In genomic region chr8:60949859-60950258, GRCm38 (mm10) we compare ENCODE assay signal across 14 mouse cellular contexts. TPM values are rescaled to one million over a fixed set of nuclear protein-coding genes. Genes with fewer than 3 reads are reported as not detected.
DNase-seq lines count a peak whose midpoint lies in the region; ATAC-seq and TF ChIP-seq lines count a peak whose summit lies in the region.
"Had no signal": no experiment of that assay in that cellular context is flagged by ENCODE, and none has a peak within 500 bp of the region (broad histone marks: within the 10 kb centered on the region; RNA-seq: fewer than 3 reads in every experiment).

No protein-coding gene starts in this region.

- peak overlapping the region; percentile 20 for H3K4me2 ChIP-seq in heart, embryonic 12.5 days
- peak overlapping the region; percentile 35 for H3K4me2 ChIP-seq in liver, embryonic 14.5 days (ENCODE audit: low read depth)
- H3K4me2 ChIP-seq: lung, embryonic 15.5 days; neural tube, embryonic 15.5 days had no signal

- TF ChIP-seq EP300 in MEL (IDR thresholded peaks at IDR 0.05; ENCODE audit: low read depth in 1 of 2, low read length in 2 of 2), result peak; percentile 87 to 91
- TF ChIP-seq EP300 in liver, embryonic 14.5 days (IDR thresholded peaks at IDR 0.05; ENCODE audit: low read depth), result no peak

- H3K27ac ChIP-seq in heart, embryonic 12.5 days (ENCODE audit: poor library complexity, severe bottlenecking), result no peak overlapping the region
- H3K27ac ChIP-seq in MEL (ENCODE audit: control insufficient read depth, low read depth, low read length), result peak overlapping the region; percentile 53
- peak overlapping the region; percentile 43 for H3K27ac ChIP-seq in liver, embryonic 14.5 days
- H3K27ac ChIP-seq: lung, embryonic 15.5 days; midbrain, embryonic 10.5 days; neural tube, embryonic 15.5 days had no signal

- WGBS in heart, embryonic 12.5 days, result 33% methylated on average over 4 of the region's 4 CpGs
- 32% methylated on average over 4 of the region's 4 CpGs for WGBS in liver, embryonic 14.5 days (ENCODE audit: insufficient replicate concordance)

- no peak for DNase-seq in heart, postnatal 4 days
- peak; percentile 85 for DNase-seq in MEL (ENCODE audit: low read depth, low spot score)
- peak; percentile 55 for DNase-seq in brain, adult 2 months (ENCODE audit: low read depth, low spot score)
- no peak for DNase-seq in liver, embryonic 14.5 days (ENCODE audit: low read depth in 3 of 3, low spot score in 3 of 3)
- no peak for DNase-seq in right cerebral cortex, postnatal 14 days
- no peak for DNase-seq in testis, postnatal 14 days (ENCODE audit: low spot score)
- DNase-seq: cerebellum, adult 9-10 months; embryo, embryonic 11 days; kidney, postnatal 10 days; left cerebral cortex, postnatal 4 days had no signal

- H3K9ac ChIP-seq in heart, embryonic 12.5 days, result 0 out of 2 replicates have a peak overlapping the region, but pooled peaks have one; percentile 15
- no peak overlapping the region for H3K9ac ChIP-seq in MEL (ENCODE audit: control insufficient read depth, low read depth, low read length, poor library complexity, severe bottlenecking)
- peak overlapping the region; percentile 29 for H3K9ac ChIP-seq in liver, embryonic 14.5 days (replicated peaks)
- H3K9ac ChIP-seq: lung, embryonic 15.5 days; neural tube, embryonic 15.5 days had no signal

- no peak for TF ChIP-seq CTCF in MEL (IDR thresholded peaks at IDR 0.05 in 2 of 3, conservative IDR thresholded peaks at IDR 0.05 in 1 of 3; ENCODE audit: control insufficient read depth in 1 of 3, insufficient read depth in 1 of 3, low read depth in 2 of 3, low read length in 3 of 3, poor library complexity in 1 of 3, severe bottlenecking in 1 of 3)
- TF ChIP-seq CTCF in liver, embryonic 14.5 days (IDR thresholded peaks at IDR 0.05; ENCODE audit: low read depth), result no peak

- peaks cover 13% of the 10 kb centered on the region for H3K4me1 ChIP-seq in heart, embryonic 12.5 days (replicated peaks)
- peaks cover 12 to 32% of the 10 kb centered on the region in 2 experiments for H3K4me1 ChIP-seq in MEL (ENCODE audit: control insufficient read depth in 1 of 2, insufficient read depth in 2 of 2, low read length in 2 of 2)
- H3K4me1 ChIP-seq in liver, embryonic 14.5 days (replicated peaks; ENCODE audit: control insufficient read depth in 2 of 2, insufficient read depth in 2 of 2, low read length in 1 of 2), result peaks cover 24 to 25% of the 10 kb centered on the region in 2 experiments

- ATAC-seq in heart, embryonic 12.5 days (ENCODE audit: insufficient number of reproducible peaks, low FRiP score), result no peak
- ATAC-seq in liver, embryonic 14.5 days (ENCODE audit: insufficient read depth), result no peak

- no peaks in the 10 kb centered on the region for H3K9me3 ChIP-seq in heart, embryonic 12.5 days (replicated peaks)
- no peaks in the 10 kb centered on the region for H3K9me3 ChIP-seq in MEL (replicated peaks; ENCODE audit: insufficient read depth, low read length)
- H3K9me3 ChIP-seq in liver, embryonic 14.5 days (ENCODE audit: control insufficient read depth, low read length), result no peaks in the 10 kb centered on the region
- H3K9me3 ChIP-seq: lung, embryonic 15.5 days; midbrain, embryonic 10.5 days; neural tube, embryonic 15.5 days had no signal

- peaks cover 39% of the 10 kb centered on the region for H3K79me2 ChIP-seq in MEL (ENCODE audit: control insufficient read depth, insufficient read depth, low read length, poor library complexity)

- no peak overlapping the region for H3K4me3 ChIP-seq in heart, embryonic 12.5 days
- H3K4me3 ChIP-seq in MEL (ENCODE audit: control insufficient read depth in 1 of 2, insufficient read depth in 1 of 2, low read depth in 2 of 2, low read length in 2 of 2), result no peak overlapping the region
- no peak overlapping the region for H3K4me3 ChIP-seq in liver, embryonic 14.5 days (ENCODE audit: insufficient read depth in 1 of 2, low read depth in 2 of 2, low read length in 2 of 2)
- H3K4me3 ChIP-seq: lung, embryonic 15.5 days; midbrain, embryonic 10.5 days; neural tube, embryonic 15.5 days had no signal

- no peaks in the 10 kb centered on the region for H3K36me3 ChIP-seq in heart, embryonic 12.5 days
- peaks cover 0 to 43% of the 10 kb centered on the region in 2 experiments for H3K36me3 ChIP-seq in MEL (ENCODE audit: control insufficient read depth in 1 of 2, insufficient read depth in 2 of 2, low read length in 2 of 2)
- no peaks in the 10 kb centered on the region; the same call in 1 of the 2 replicates for H3K36me3 ChIP-seq in liver, embryonic 14.5 days (replicated peaks; ENCODE audit: control insufficient read depth, insufficient read depth, low read depth)
- H3K36me3 ChIP-seq: lung, embryonic 15.5 days; midbrain, embryonic 10.5 days; neural tube, embryonic 15.5 days had no signal

- no peak for TF ChIP-seq POLR2A in MEL (IDR thresholded peaks at IDR 0.05; ENCODE audit: control insufficient read depth in 1 of 2, insufficient read depth in 1 of 2, low read depth in 1 of 2, low read length in 2 of 2, poor library complexity in 1 of 2)

- H3K27me3 ChIP-seq in heart, embryonic 12.5 days (replicated peaks), result no peaks in the 10 kb centered on the region
- no peaks in the 10 kb centered on the region for H3K27me3 ChIP-seq in MEL (ENCODE audit: control insufficient read depth in 1 of 2, insufficient read depth in 2 of 2, low read length in 2 of 2)
- no peaks in the 10 kb centered on the region for H3K27me3 ChIP-seq in liver, embryonic 14.5 days (ENCODE audit: control insufficient read depth, insufficient read depth, low read length)
- H3K27me3 ChIP-seq: lung, embryonic 15.5 days; neural tube, embryonic 15.5 days had no signal

- no peak for TF ChIP-seq RAD21 in MEL (IDR thresholded peaks at IDR 0.05; ENCODE audit: low read depth, low read length)

TF ChIP-seq in MEL, 35 proteins besides CTCF, POLR2A, EP300 and RAD21:
- TF ChIP-seq TAL1 (IDR thresholded peaks at IDR 0.05; ENCODE audit: low read length), result peak; percentile 81
- peak; percentile 77 for TF ChIP-seq MXI1 (IDR thresholded peaks at IDR 0.05; ENCODE audit: low read depth, low read length)
- peak; percentile 82 for TF ChIP-seq RCOR1 (IDR thresholded peaks at IDR 0.05; ENCODE audit: low read depth, low read length)
- peak; percentile 94 for TF ChIP-seq GATA1 (IDR thresholded peaks at IDR 0.05; ENCODE audit: low read depth, low read length)
- no peak for TF ChIP-seq ZNF384 (IDR thresholded peaks at IDR 0.05; ENCODE audit: low read depth, low read length)
- no peak for TF ChIP-seq ZC3H11A (IDR thresholded peaks at IDR 0.05; ENCODE audit: low read depth, low read length)
- TF ChIP-seq JUND (IDR thresholded peaks at IDR 0.05; ENCODE audit: low read depth, low read length), result 0 out of 2 replicates have a peak, but pooled peaks have one; percentile 46
- TF ChIP-seq POLR2AphosphoS2 (IDR thresholded peaks at IDR 0.05; ENCODE audit: low read length), result 0 out of 2 replicates have a peak, but pooled peaks have one; percentile 25
- TF ChIP-seq NRF1 (IDR thresholded peaks at IDR 0.05; ENCODE audit: insufficient read depth, low read depth, low read length, poor library complexity, severe bottlenecking), result no peak
- no peak for TF ChIP-seq HCFC1 (IDR thresholded peaks at IDR 0.05; ENCODE audit: low read depth, low read length)
- peak; percentile 93 for TF ChIP-seq ETS1 (IDR thresholded peaks at IDR 0.05; ENCODE audit: low read depth, low read length)
- 0 out of 2 replicates have a peak, but pooled peaks have one; percentile 11 for TF ChIP-seq MYB (IDR thresholded peaks at IDR 0.05; ENCODE audit: low read depth, low read length)
- TF ChIP-seq TCF12 (IDR thresholded peaks at IDR 0.05; ENCODE audit: low read depth, low read length), result peak; percentile 88
- peak; percentile 82 for TF ChIP-seq SIN3A (IDR thresholded peaks at IDR 0.05; ENCODE audit: low read length)
- no peak for TF ChIP-seq MAFK (IDR thresholded peaks at IDR 0.05; ENCODE audit: borderline replicate concordance, low read depth, low read length)
- peak; percentile 57; the same call in 1 of the 2 replicates for TF ChIP-seq MYC (IDR thresholded peaks at IDR 0.05; ENCODE audit: low read depth, low read length)

RNA-seq across cellular contexts. Expression of gene Clcn3, which starts 33.2 kb away (rescaled TPM):
- polyA plus RNA-seq in heart, embryonic 12.5 days (2016; fragmentation: Nextera tagmentation; extraction: Ambion mirVana), result 30.6 and 32.3 TPM in 2 replicates
- total RNA-seq in heart, postnatal 4 days (2021), result 10 to 100 TPM; 32.0 to 33.6 TPM
- total RNA-seq in MEL (2012; rRNA removed), result 28.8 and 34.6 TPM in 2 replicates
- 10 to 100 TPM; 33.0 to 65.6 TPM for polyA plus RNA-seq in MEL (2012; ENCODE audit: insufficient read depth in 1 of 2, insufficient read length in 2 of 2, low read depth in 1 of 2, low replicate concordance in 2 of 2, missing spikeins in 1 of 2)
- 19.2 and 28.1 TPM in 2 replicates for polyA plus RNA-seq in liver, embryonic 14.5 days (2012; rRNA removed)
- 34.6 and 38.2 TPM in 2 replicates for polyA plus RNA-seq in liver, embryonic 14.5 days (2014; fragmentation: Nextera tagmentation; extraction: Ambion mirVana)

RNA-seq across cellular contexts. Expression of gene Nek1, which starts 43.1 kb away (rescaled TPM):
- 14.3 and 14.4 TPM in 2 replicates for polyA plus RNA-seq in heart, embryonic 12.5 days (2016; fragmentation: Nextera tagmentation; extraction: Ambion mirVana)
- 1 to 10 TPM; 6.2 to 6.9 TPM for total RNA-seq in heart, postnatal 4 days (2021)
- total RNA-seq in MEL (2012; rRNA removed), result 8.9 and 11.5 TPM in 2 replicates
- 10 to 100 TPM; 15.6 to 35.3 TPM for polyA plus RNA-seq in MEL (2012; ENCODE audit: insufficient read depth in 1 of 2, insufficient read length in 2 of 2, low read depth in 1 of 2, low replicate concordance in 2 of 2, missing spikeins in 1 of 2)
- 1.5 and 2.6 TPM in 2 replicates for polyA plus RNA-seq in liver, embryonic 14.5 days (2012; rRNA removed)
- polyA plus RNA-seq in liver, embryonic 14.5 days (2014; fragmentation: Nextera tagmentation; extraction: Ambion mirVana), result 6.7 and 8.5 TPM in 2 replicates

RNA-seq across cellular contexts. Expression of gene Hpf1, which starts 59.6 kb away (rescaled TPM):
- polyA plus RNA-seq in heart, embryonic 12.5 days (2016; fragmentation: Nextera tagmentation; extraction: Ambion mirVana), result 75.3 and 75.4 TPM in 2 replicates
- total RNA-seq in heart, postnatal 4 days (2021), result 10 to 100 TPM; 32.2 to 32.3 TPM
- 73.2 and 74.4 TPM in 2 replicates for total RNA-seq in MEL (2012; rRNA removed)
- polyA plus RNA-seq in MEL (2012; ENCODE audit: insufficient read depth in 1 of 2, insufficient read length in 2 of 2, low read depth in 1 of 2, low replicate concordance in 2 of 2, missing spikeins in 1 of 2), result 10 to 100 TPM in 1 of 2 experiments, not detected in 1; 83.5 TPM
- polyA plus RNA-seq in liver, embryonic 14.5 days (2012; rRNA removed), result 18.9 and 37.5 TPM in 2 replicates
- 83.1 and 87.5 TPM in 2 replicates for polyA plus RNA-seq in liver, embryonic 14.5 days (2014; fragmentation: Nextera tagmentation; extraction: Ambion mirVana)

Comparison
In these comparisons a context has a peak if more than half of its experiments do, and no peak if none do; other contexts are left out.
1. DNase-seq: peak in MEL (single experiment) and brain, adult 2 months (single experiment); none in heart, postnatal 4 days (single experiment), liver, embryonic 14.5 days (0 of 3), right cerebral cortex, postnatal 14 days (single experiment) and testis, postnatal 14 days (single experiment).